Mouse (Mus musculus) liver, adult 2 months (tissue): ENCODE data around the gene Iqcf1. TPM values are rescaled to one million over a fixed set of nuclear protein-coding genes. Genes with fewer than 3 reads are reported as not detected.

Source experiments
- DNase-seq: peaks from one replicate; pipeline ENCODE4 v3.0.0-alpha.2; 2011; ENCODE audit warnings: low read depth, low spot score; ENCODE audit errors: extremely low read depth
- H3K27ac ChIP-seq: fragments of 200-500 bp; replicated peaks from 2 replicates; pipeline ENCODE4 v1.5.1; 2012; ENCODE audit warnings: low read depth, mild to moderate bottlenecking, control low read depth, inconsistent platforms, low read length; ENCODE audit not compliant: insufficient read depth
- H3K27me3 ChIP-seq: fragments of 200-500 bp; 2 replicates; pipeline ENCODE4 v1.6.1; 2012; ENCODE audit warnings: mild to moderate bottlenecking, moderate library complexity, low read length, inconsistent platforms; ENCODE audit not compliant: control insufficient read depth, insufficient read depth
- H3K36me3 ChIP-seq: fragments of 200-500 bp; 2 replicates; pipeline ENCODE4 v1.6.1; 2012; ENCODE audit warnings: low read length, inconsistent platforms; ENCODE audit not compliant: control insufficient read depth, insufficient read depth
- H3K4me1 ChIP-seq: fragments of 200-500 bp; 2 replicates; pipeline ENCODE4 v1.6.1; 2011; ENCODE audit warnings: low read length; ENCODE audit not compliant: control insufficient read depth, insufficient read depth
- H3K4me3 ChIP-seq: fragments of 200-500 bp; 2 replicates; pipeline ENCODE4 v1.5.1; 2011; ENCODE audit warnings: low read depth, mild to moderate bottlenecking, control low read depth, low read length, moderate library complexity; ENCODE audit not compliant: insufficient read depth
- H3K79me2 ChIP-seq: fragments of 200-500 bp; 2 replicates; pipeline ENCODE4 v1.6.1; 2012; ENCODE audit warnings: inconsistent platforms, mild to moderate bottlenecking, low read length, moderate library complexity; ENCODE audit not compliant: control insufficient read depth, insufficient read depth
- H3K9ac ChIP-seq: fragments of 200-500 bp; 2 replicates; pipeline ENCODE4 v1.6.1; 2012; ENCODE audit warnings: low read depth, mild to moderate bottlenecking, control low read depth, inconsistent platforms, low read length
- CTCF ChIP-seq: fragments of 200-500 bp; IDR thresholded peaks from 2 replicates; pipeline ENCODE4 v1.5.1; 2011; ENCODE audit warnings: low read depth, low read length, control low read depth
- POLR2A ChIP-seq: fragments of 200-500 bp; IDR thresholded peaks from 2 replicates; pipeline ENCODE4 v1.6.1; 2011; ENCODE audit warnings: low read length, control low read depth; ENCODE audit not compliant: insufficient read depth; ENCODE audit errors: extremely low read depth
- WGBS: fragments of 180-500 bp; shearing (Covaris S2); methylation state at CpG from one replicate; pipeline ENCODE4 v1.1.7; 2018; 5-methylcytosine and 5-hydroxymethylcytosine counted together
- polyA plus RNA-seq: library from polyadenylated mRNA; depleted of rRNA; stranded (reverse); fragments of >200 nt; gene quantifications from 2 replicates; pipeline ENCODE4 v1.2.3, GENCODE M21; 2012
- total RNA-seq: library from RNA; depleted of rRNA; stranded (reverse); fragments of >200 nt; gene quantifications from 2 replicates; pipeline ENCODE4 v1.2.3, GENCODE M21; 2014

The Iqcf1 gene
- total and polyA plus RNA-seq, 2 experiments: not detected

- no peak for DNase-seq
- Histone ChIP-seq H3K27me3 (peaks cover 3% of the 10 kb centered on the region; the same call in 1 of the 2 replicates), H3K9ac (no peak overlapping the region), H3K4me1 (no peaks in the 10 kb centered on the region), H3K27ac (no peak overlapping the region), H3K4me3 (no peak overlapping the region), H3K36me3 (no peaks in the 10 kb centered on the region), H3K79me2 (no peaks in the 10 kb centered on the region)
- WGBS: 91% methylated on average over 22 of the region's 22 CpGs
- TF ChIP-seq CTCF: no peak
- no peak for TF ChIP-seq POLR2A
These were observed 2.1 kb downstream of the Iqcf1 start for GRCm38 (mm10) chr9:106501846-106502245.

- H3K4me3 ChIP-seq: no peak overlapping the region
- H3K27ac ChIP-seq: no peak overlapping the region
- no peak overlapping the region for H3K9ac ChIP-seq
- peaks cover 3% of the 10 kb centered on the region; the same call in 1 of the 2 replicates for H3K27me3 ChIP-seq
- no peaks in the 10 kb centered on the region for H3K4me1 ChIP-seq
- H3K79me2 ChIP-seq: no peaks in the 10 kb centered on the region
- H3K36me3 ChIP-seq: no peaks in the 10 kb centered on the region
- 86% methylated on average over 6 of the region's 6 CpGs for WGBS
- no peak for DNase-seq
- TF ChIP-seq CTCF (no peak), POLR2A (no peak)
These were observed 4.5 kb downstream of the Iqcf1 start for GRCm38 (mm10) chr9:106504246-106504645.

GRCm38 (mm10) chr9:106509356-106509755 lies 9.6 kb downstream of the Iqcf1 start:
- H3K27ac ChIP-seq: no peak overlapping the region
- 94% methylated on average over 10 of the region's 10 CpGs for WGBS
- TF ChIP-seq POLR2A: no peak
- no peak for TF ChIP-seq CTCF
- H3K27me3 ChIP-seq: no peaks in the 10 kb centered on the region
- no peaks in the 10 kb centered on the region for H3K79me2 ChIP-seq
- no peak overlapping the region for H3K9ac ChIP-seq
- no peaks in the 10 kb centered on the region for H3K4me1 ChIP-seq
- no peak overlapping the region for H3K4me3 ChIP-seq
- no peak for DNase-seq
- no peaks in the 10 kb centered on the region for H3K36me3 ChIP-seq

- DNase-seq: no peak
- H3K79me2 ChIP-seq: no peaks in the 10 kb centered on the region
- H3K4me3 ChIP-seq: no peak overlapping the region
- no peaks in the 10 kb centered on the region for H3K4me1 ChIP-seq
- H3K27ac ChIP-seq: no peak overlapping the region
- no peaks in the 10 kb centered on the region for H3K27me3 ChIP-seq
- H3K9ac ChIP-seq: no peak overlapping the region
- no peak for TF ChIP-seq CTCF
- TF ChIP-seq POLR2A: no peak
- H3K36me3 ChIP-seq: no peaks in the 10 kb centered on the region
- WGBS: 68% methylated on average over 13 of the region's 13 CpGs
These were observed 13.1 kb downstream of the Iqcf1 start for GRCm38 (mm10) chr9:106512729-106513450.

GRCm38 (mm10) chr9:106513566-106513965 lies 13.8 kb downstream of the Iqcf1 start:
- H3K4me3 ChIP-seq: no peak overlapping the region
- no peak overlapping the region for H3K9ac ChIP-seq
- H3K27ac ChIP-seq: no peak overlapping the region
- no peaks in the 10 kb centered on the region for H3K36me3 ChIP-seq
- WGBS: 87% methylated on average over 6 of the region's 6 CpGs
- TF ChIP-seq CTCF (no peak), POLR2A (no peak)
- DNase-seq: no peak
- no peaks in the 10 kb centered on the region for H3K4me1 ChIP-seq
- no peaks in the 10 kb centered on the region for H3K27me3 ChIP-seq
- H3K79me2 ChIP-seq: no peaks in the 10 kb centered on the region

GRCm38 (mm10) chr9:106514273-106514672 lies 14.5 kb downstream of the Iqcf1 start, which contains the start of gene Iqcf5:
Gene Iqcf5, plus strand, starts transcription at chr9:106514573.
- no peak for DNase-seq
- 84% methylated on average over 4 of the region's 4 CpGs for WGBS
- Histone ChIP-seq H3K36me3 (no peaks in the 10 kb centered on the region), H3K4me3 (no peak within 1 kb of the TSS), H3K27ac (no peak within 1 kb of the TSS), H3K9ac (no peak within 1 kb of the TSS), H3K79me2 (no peaks in the 10 kb centered on the region), H3K4me1 (no peaks in the 10 kb centered on the region), H3K27me3 (no peaks in the 10 kb centered on the region)
- no peak for TF ChIP-seq POLR2A
- no peak for TF ChIP-seq CTCF
